Mouse (Mus musculus) bone marrow macrophage, adult 2 months (primary cell): ENCODE data around the gene Zbtb24.
"Not testable (repeated sequence)": the region's sequence is repeated elsewhere in the genome, so short reads cannot be mapped to it uniquely, and the experiment has no call there.

Experiments
- CTCF ChIP-seq: IDR thresholded peaks from 2 replicates; pipeline ENCODE4 v1.5.1; 2012; ENCODE audit warnings: low read depth, mild to moderate bottlenecking, low read length, moderate library complexity
- POLR2A ChIP-seq: IDR thresholded peaks from 2 replicates; pipeline ENCODE4 v1.6.1; 2012; ENCODE audit warnings: mild to moderate bottlenecking, low read depth, low read length, borderline replicate concordance

DNA sequence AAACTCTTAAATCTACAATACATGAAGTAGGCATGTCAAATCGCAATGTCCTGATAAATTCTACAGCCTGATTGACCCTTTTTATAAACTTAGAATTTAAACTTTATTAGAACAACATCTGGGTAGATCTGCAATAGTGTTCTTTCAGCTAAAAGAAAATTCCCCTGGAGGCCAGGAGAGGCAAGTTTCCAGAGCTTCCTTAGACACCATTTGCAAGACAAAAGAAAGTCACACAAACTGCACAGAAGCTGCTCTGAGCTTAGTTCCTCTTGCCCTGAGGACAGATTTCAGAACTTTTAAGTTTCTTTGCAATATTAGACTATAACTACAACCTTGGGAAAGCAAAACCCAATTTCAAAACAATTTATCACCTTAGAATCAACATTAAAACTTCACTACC lies 36.7 kb upstream of the Zbtb24 start:
- TF ChIP-seq CTCF, POLR2A: not testable (repeated sequence)
